Mouse (Mus musculus) cerebellum, adult 2 months (tissue): ENCODE results near the gene Nrxn3.

ENCODE experiments used
- CTCF ChIP-seq: fragments of 200-500 bp; IDR thresholded peaks from 2 replicates; pipeline ENCODE4 v1.5.1; 2011; ENCODE audit warnings: low read depth, mild to moderate bottlenecking, control low read depth, low read length, moderate library complexity, borderline replicate concordance; ENCODE audit not compliant: insufficient read depth
- POLR2A ChIP-seq: fragments of 200-500 bp; IDR thresholded peaks from 2 replicates; pipeline ENCODE4 v1.6.1; 2011; ENCODE audit warnings: low read length, control low read depth, borderline replicate concordance; ENCODE audit not compliant: insufficient read depth

- TF ChIP-seq POLR2A = no peak
- TF ChIP-seq CTCF = no peak
Measured at GRCm38 (mm10) chr12:88812173-88812572, 89.5 kb downstream of the Nrxn3 start.
